Mouse (Mus musculus) forebrain, embryonic 15.5 days (tissue): ENCODE measurements around the gene Spata48. TPM values are rescaled to one million over a fixed set of nuclear protein-coding genes. Genes with fewer than 3 reads are reported as not detected.

Experiments
- ATAC-seq: fragments of 200-750 bp; cut with Nextera tagmentation; replicated peaks from 2 replicates; pipeline ENCODE4 v1.8.0; 2017; ENCODE audit warnings: mild to moderate bottlenecking, moderate TSS enrichment, moderate library complexity
- H3K27ac ChIP-seq: fragments of 300-500 bp; sonication (generic); replicated peaks from 2 replicates; pipeline ENCODE4 v1.5.1; 2015; ENCODE audit warnings: mild to moderate bottlenecking, inconsistent platforms
- H3K27me3 ChIP-seq: fragments of 300-500 bp; sonication (generic); 2 replicates; pipeline ENCODE4 v1.6.1; 2015; ENCODE audit warnings: inconsistent platforms
- H3K36me3 ChIP-seq: fragments of 300-500 bp; sonication (generic); 2 replicates; pipeline ENCODE4 v1.6.1; 2015; ENCODE audit warnings: mild to moderate bottlenecking, inconsistent platforms
- H3K4me1 ChIP-seq: fragments of 300-500 bp; sonication (generic); 2 replicates; pipeline ENCODE4 v1.6.1; 2015; ENCODE audit warnings: inconsistent platforms
- H3K4me2 ChIP-seq: fragments of 300-500 bp; sonication (generic); replicated peaks from 2 replicates; pipeline ENCODE4 v1.6.1; 2015; ENCODE audit warnings: mild to moderate bottlenecking, inconsistent platforms
- H3K4me3 ChIP-seq: fragments of 300-500 bp; sonication (generic); 2 replicates; pipeline ENCODE4 v1.5.1; 2015; ENCODE audit warnings: mild to moderate bottlenecking, inconsistent platforms
- H3K9ac ChIP-seq: fragments of 300-500 bp; sonication (generic); replicated peaks from 2 replicates; pipeline ENCODE4 v1.6.1; 2015; ENCODE audit warnings: mild to moderate bottlenecking, inconsistent platforms
- H3K9me3 ChIP-seq: fragments of 300-500 bp; sonication (generic); 2 replicates; pipeline ENCODE4 v1.6.1; 2016; ENCODE audit warnings: inconsistent platforms
- WGBS: fragments of 180-500 bp; shearing (Covaris S2); methylation state at CpG from one replicate; pipeline ENCODE4 v1.1.7; 2015; ENCODE audit warnings: mixed read lengths; 5-methylcytosine and 5-hydroxymethylcytosine counted together
- polyA plus RNA-seq: library from polyadenylated mRNA; unstranded; fragments of >200 nt; fragmentation: Nextera tagmentation; extraction: Ambion mirVana; gene quantifications from 2 replicates; pipeline ENCODE4 v1.2.1, GENCODE M21; 2015

Spata48 gene
- polyA plus RNA-seq: 0.43 and 1.2 TPM in 2 replicates

DNA sequence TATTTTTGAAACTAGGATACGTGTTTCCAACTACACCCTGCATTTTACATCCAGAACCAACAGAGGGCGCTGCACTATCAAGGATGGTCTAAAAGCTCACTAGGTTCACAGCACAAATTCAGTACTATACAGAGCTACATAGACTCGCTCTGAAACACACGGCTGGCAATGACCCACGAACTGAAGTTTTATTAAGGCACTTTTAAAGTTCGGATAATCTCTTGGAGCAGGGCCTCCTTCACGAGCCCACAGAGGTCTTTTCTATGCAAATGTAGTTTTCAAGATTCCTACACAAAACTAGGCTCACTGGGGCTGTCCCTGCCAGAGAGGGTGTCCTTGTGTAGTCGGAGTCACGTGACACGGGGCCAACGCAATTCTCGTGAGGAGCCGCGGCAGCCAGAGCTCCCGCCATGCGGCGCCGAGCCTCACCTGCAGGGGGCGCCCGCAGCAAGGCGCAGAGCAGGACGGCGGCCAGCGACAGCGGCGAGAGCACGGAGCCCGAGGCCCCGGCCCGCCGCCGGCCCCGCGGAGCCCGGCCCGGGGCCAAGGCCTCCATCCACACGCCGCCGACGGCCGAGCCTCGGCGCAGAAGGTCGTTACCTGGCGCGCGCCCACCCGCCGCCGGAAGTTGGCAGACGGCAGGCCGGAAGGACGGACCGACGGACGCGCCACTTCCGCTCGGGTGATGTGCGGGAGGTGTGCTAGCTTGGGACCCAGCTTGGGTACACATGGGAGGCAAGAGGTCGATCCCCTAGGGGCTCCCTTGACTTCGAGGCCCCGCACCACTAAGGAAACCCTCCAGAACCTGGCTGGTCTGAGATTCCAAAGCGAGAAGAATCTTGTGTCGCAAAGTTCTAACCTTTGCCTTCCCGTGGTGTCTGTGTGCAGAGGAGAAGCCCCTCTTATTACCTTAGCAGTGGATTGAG is at the start of gene Spata48, which contains the start of gene Zpbp:
Spata48 (plus strand) TSS at position 460 of the 926 bp plus-strand sequence.
Zpbp (minus strand) TSS at position 774 of the 926 bp plus-strand sequence.
- Histone ChIP-seq H3K4me1 (peaks cover 6% of the 10 kb centered on the region; the same call in 1 of the 2 replicates), H3K27ac (peak within 1 kb of the TSS; percentile 51), H3K4me3 (peak within 1 kb of the TSS; percentile 56), H3K36me3 (no peaks in the 10 kb centered on the region), H3K4me2 (peak within 1 kb of the TSS; percentile 75), H3K9me3 (no peaks in the 10 kb centered on the region), H3K27me3 (peaks cover 7% of the 10 kb centered on the region; the same call in 1 of the 2 replicates), H3K9ac (peak within 1 kb of the TSS; percentile 54)
- ATAC-seq: peak; percentile 96
- 4% methylated on average over 66 of the region's 66 CpGs for WGBS

DNA sequence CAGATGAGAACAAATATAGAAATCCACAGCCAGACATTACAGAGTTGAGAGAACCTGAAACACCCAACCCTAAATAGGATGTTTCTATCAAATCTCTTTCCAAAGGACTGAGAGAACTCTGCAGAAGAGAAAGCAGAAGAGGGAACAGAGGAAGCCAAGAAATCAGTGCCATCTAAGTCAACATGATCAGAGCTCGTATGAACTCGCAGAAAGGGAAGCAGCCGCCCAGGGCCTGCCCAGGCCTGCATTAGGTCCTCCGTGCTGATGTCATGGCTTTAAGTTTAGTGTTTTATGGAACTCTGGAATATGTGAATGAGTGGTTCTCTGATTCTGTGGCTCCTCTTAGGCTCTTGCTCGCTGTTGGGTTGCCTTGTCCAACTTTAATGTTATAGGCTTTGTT is 47.7 kb upstream of the Spata48 start:
- Histone ChIP-seq H3K4me1 (no peaks in the 10 kb centered on the region), H3K9ac (no peak overlapping the region), H3K9me3 (no peaks in the 10 kb centered on the region), H3K27me3 (no peaks in the 10 kb centered on the region), H3K27ac (no peak overlapping the region), H3K4me3 (no peak overlapping the region), H3K4me2 (no peak overlapping the region), H3K36me3 (no peaks in the 10 kb centered on the region)
- 95% methylated on average over 5 of the region's 5 CpGs for WGBS
- ATAC-seq: no peak

DNA sequence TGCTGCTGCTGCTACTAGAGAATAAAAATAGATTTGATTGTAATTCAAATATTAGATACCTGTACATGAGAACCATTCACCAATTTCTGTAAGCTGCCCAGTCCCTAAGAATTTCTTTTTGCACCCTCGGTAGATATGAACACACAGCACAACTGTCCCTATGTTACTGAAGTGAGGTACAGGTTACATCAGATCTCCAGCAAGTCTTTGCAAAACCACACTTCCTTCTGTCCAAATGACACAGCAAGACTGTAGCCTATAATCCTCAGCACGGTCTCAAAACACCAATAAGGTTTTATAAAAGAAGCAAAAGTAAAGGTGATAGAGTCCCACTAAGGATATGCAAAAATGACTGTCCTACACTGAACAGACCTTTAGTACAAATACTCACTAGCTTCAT is 44.5 kb upstream of the Spata48 start:
- Histone ChIP-seq H3K36me3 (no peaks in the 10 kb centered on the region), H3K4me2 (no peak overlapping the region), H3K4me1 (no peaks in the 10 kb centered on the region), H3K4me3 (no peak overlapping the region), H3K27me3 (no peaks in the 10 kb centered on the region), H3K27ac (no peak overlapping the region), H3K9me3 (no peaks in the 10 kb centered on the region), H3K9ac (no peak overlapping the region)
- no peak for ATAC-seq
- 85% methylated on average over 2 of the region's 2 CpGs for WGBS

- H3K9ac ChIP-seq: no peak overlapping the region
- no peaks in the 10 kb centered on the region for H3K36me3 ChIP-seq
- no peaks in the 10 kb centered on the region for H3K4me1 ChIP-seq
- no peak overlapping the region for H3K27ac ChIP-seq
- WGBS: 27% methylated on average over 2 of the region's 2 CpGs
- no peak overlapping the region for H3K4me2 ChIP-seq
- H3K9me3 ChIP-seq: no peaks in the 10 kb centered on the region
- H3K4me3 ChIP-seq: no peak overlapping the region
- 0 out of 2 replicates have a peak, but pooled peaks have one; percentile 23 for ATAC-seq
- H3K27me3 ChIP-seq: 0 out of 2 replicates have a peak, but pooled peaks cover 2% of the 10 kb centered on the region
Measured at GRCm38 (mm10) chr11:11455037-11455436, 6.9 kb upstream of the Spata48 start.

DNA sequence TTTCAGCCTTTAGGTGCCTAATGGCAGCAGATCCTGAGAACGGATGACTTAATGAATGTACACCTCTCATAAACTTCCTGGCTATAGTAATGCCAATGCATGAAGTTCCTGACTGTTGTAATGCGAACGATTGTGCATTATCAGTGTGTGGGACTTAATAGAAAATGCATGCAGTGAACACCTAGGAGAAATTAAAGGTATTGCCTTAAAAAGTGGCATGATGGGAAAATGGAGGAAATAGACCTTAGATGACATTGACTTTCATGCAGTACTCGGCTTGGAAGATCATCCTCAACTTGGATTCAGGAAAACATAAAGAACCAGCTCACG is 632 bp downstream of the Spata48 start:
- 83% methylated on average over 5 of the region's 5 CpGs for WGBS
- peak overlapping the region; percentile 56 for H3K4me3 ChIP-seq
- no peak for ATAC-seq
- H3K9ac ChIP-seq: peak overlapping the region; percentile 54; the same call in 1 of the 2 replicates
- no peaks in the 10 kb centered on the region for H3K9me3 ChIP-seq
- H3K4me2 ChIP-seq: peak overlapping the region; percentile 75
- H3K27ac ChIP-seq: no peak overlapping the region
- H3K36me3 ChIP-seq: no peaks in the 10 kb centered on the region
- H3K27me3 ChIP-seq: peaks cover 7% of the 10 kb centered on the region; the same call in 1 of the 2 replicates
- H3K4me1 ChIP-seq: peaks cover 6% of the 10 kb centered on the region; the same call in 1 of the 2 replicates

- H3K4me1 ChIP-seq: no peaks in the 10 kb centered on the region
- H3K9ac ChIP-seq: no peak overlapping the region
- H3K27ac ChIP-seq: no peak overlapping the region
- no peaks in the 10 kb centered on the region for H3K36me3 ChIP-seq
- H3K9me3 ChIP-seq: no peaks in the 10 kb centered on the region
- no peak overlapping the region for H3K4me2 ChIP-seq
- H3K4me3 ChIP-seq: no peak overlapping the region
- no peak for ATAC-seq
- H3K27me3 ChIP-seq: peaks cover 4% of the 10 kb centered on the region; the same call in 1 of the 2 replicates
Measured at GRCm38 (mm10) chr11:11468924-11469323, 7.0 kb downstream of the Spata48 start.

DNA sequence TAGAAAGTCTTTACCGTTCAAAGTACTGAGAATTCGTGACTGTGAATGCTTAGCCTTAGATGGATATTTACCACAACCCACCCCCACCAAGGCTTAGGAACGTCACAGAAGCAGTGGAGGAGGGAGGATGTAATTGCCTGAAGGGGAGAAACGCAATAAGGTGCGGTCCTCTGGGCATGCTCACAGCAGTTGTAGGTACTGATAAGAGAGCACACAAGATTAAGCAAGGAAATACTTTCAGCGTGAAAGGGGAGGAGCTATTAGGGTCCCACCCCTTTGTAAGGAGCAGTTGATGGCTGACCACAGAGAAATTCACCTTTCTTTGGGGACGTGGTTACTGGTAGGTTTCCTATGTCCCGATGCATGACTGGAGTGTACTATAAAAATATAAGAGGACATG is 22.5 kb downstream of the Spata48 start:
- H3K4me1 ChIP-seq: no peaks in the 10 kb centered on the region
- no peaks in the 10 kb centered on the region for H3K27me3 ChIP-seq
- H3K9me3 ChIP-seq: no peaks in the 10 kb centered on the region
- 62% methylated on average over 8 of the region's 8 CpGs for WGBS
- no peak overlapping the region for H3K4me3 ChIP-seq
- no peak for ATAC-seq
- H3K9ac ChIP-seq: no peak overlapping the region
- H3K4me2 ChIP-seq: no peak overlapping the region
- H3K27ac ChIP-seq: no peak overlapping the region
- H3K36me3 ChIP-seq: no peaks in the 10 kb centered on the region

GRCm38 (mm10) chr11:11492044-11492443 is 30.1 kb downstream of the Spata48 start:
- no peaks in the 10 kb centered on the region for H3K27me3 ChIP-seq
- 67% methylated on average over 5 of the region's 5 CpGs for WGBS
- H3K9ac ChIP-seq: no peak overlapping the region
- H3K4me1 ChIP-seq: no peaks in the 10 kb centered on the region
- H3K27ac ChIP-seq: no peak overlapping the region
- H3K36me3 ChIP-seq: no peaks in the 10 kb centered on the region
- ATAC-seq: no peak
- no peak overlapping the region for H3K4me2 ChIP-seq
- no peak overlapping the region for H3K4me3 ChIP-seq
- H3K9me3 ChIP-seq: no peaks in the 10 kb centered on the region

DNA sequence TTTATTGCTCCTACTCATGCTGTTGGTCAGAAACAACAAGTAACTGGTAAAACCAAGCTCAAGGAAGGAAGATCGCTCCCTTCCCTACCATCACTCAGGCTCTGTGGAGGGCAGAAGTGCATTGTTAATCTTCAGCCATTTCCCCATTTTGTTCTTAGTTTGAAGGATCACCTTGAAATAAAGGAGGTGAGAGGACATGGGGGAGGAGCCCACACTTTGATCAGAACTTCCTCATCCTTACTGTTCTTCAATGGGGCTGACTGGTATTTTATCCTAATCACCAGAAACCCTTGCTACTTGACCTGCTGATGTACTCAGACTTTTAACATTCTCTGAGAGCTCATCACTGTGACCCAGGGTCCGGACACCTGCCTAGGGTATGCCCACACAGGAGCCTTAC is 33.8 kb downstream of the Spata48 start:
- H3K27me3 ChIP-seq: no peaks in the 10 kb centered on the region
- H3K4me3 ChIP-seq: no peak overlapping the region
- no peaks in the 10 kb centered on the region for H3K36me3 ChIP-seq
- H3K4me2 ChIP-seq: no peak overlapping the region
- no peak for ATAC-seq
- no peak overlapping the region for H3K27ac ChIP-seq
- H3K4me1 ChIP-seq: no peaks in the 10 kb centered on the region
- whole genome bisulfite sequencing: 91% methylated on average over 2 of the region's 2 CpGs
- no peaks in the 10 kb centered on the region for H3K9me3 ChIP-seq
- no peak overlapping the region for H3K9ac ChIP-seq

DNA sequence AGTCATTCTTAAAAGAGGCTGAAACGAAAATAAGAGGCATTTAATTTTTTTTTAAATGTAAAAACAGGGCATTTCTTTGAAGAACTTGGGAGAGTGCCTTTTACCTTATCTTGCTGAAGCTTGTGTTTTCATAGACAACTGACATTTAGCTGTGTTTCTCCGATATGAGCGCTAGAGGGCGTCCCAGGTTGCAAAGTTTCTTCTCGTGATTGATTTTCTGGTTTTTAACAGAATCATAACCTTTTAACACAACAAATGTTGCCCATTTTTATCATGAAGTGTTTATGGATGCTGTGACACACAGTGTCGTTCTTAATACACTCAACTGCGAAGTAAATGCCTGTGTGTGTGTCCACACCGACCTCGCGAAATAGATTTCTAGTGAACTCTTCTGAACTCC is 38.0 kb downstream of the Spata48 start:
- no peak overlapping the region for H3K27ac ChIP-seq
- no peak overlapping the region for H3K4me3 ChIP-seq
- no peak for ATAC-seq
- no peaks in the 10 kb centered on the region for H3K27me3 ChIP-seq
- H3K4me1 ChIP-seq: no peaks in the 10 kb centered on the region
- no peak overlapping the region for H3K9ac ChIP-seq
- H3K36me3 ChIP-seq: no peaks in the 10 kb centered on the region
- no peaks in the 10 kb centered on the region for H3K9me3 ChIP-seq
- WGBS: 23% methylated on average over 10 of the region's 10 CpGs
- no peak overlapping the region for H3K4me2 ChIP-seq

DNA sequence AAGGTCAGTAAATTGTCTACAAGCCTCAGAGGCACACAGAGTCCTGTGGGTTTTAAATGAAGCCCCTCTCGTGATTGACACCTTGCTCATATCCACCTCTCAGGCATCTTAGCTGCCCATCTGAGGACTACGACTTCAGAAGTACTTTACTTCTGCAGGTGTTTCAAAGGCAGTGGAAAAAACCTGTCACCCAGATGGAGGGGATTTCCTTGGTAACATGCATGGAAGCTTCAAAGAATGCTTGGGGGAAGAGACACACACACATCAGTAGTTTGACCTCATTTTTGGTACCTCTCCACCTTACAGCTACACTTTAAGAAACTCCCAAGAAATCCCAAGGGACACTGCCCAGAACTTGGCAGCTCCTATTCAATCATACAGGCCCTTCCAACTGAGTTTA is 44.3 kb downstream of the Spata48 start:
- Histone ChIP-seq H3K4me2 (no peak overlapping the region), H3K27me3 (no peaks in the 10 kb centered on the region), H3K4me1 (no peaks in the 10 kb centered on the region), H3K4me3 (no peak overlapping the region), H3K27ac (no peak overlapping the region), H3K36me3 (no peaks in the 10 kb centered on the region), H3K9me3 (no peaks in the 10 kb centered on the region), H3K9ac (no peak overlapping the region)
- ATAC-seq: no peak
- WGBS: 85% methylated on average over 2 of the region's 2 CpGs

- H3K36me3 ChIP-seq: no peaks in the 10 kb centered on the region
- H3K9ac ChIP-seq: no peak overlapping the region
- no peak overlapping the region for H3K4me2 ChIP-seq
- H3K27ac ChIP-seq: no peak overlapping the region
- no peaks in the 10 kb centered on the region for H3K27me3 ChIP-seq
- H3K4me1 ChIP-seq: no peaks in the 10 kb centered on the region
- no peak overlapping the region for H3K4me3 ChIP-seq
- no peak for ATAC-seq
- WGBS: 69% methylated on average over 2 of the region's 2 CpGs
- no peaks in the 10 kb centered on the region for H3K9me3 ChIP-seq
Measured at GRCm38 (mm10) chr11:11509413-11509812, 47.5 kb downstream of the Spata48 start.
